Comparison of ENCODE assay signal across 8 mouse cellular contexts in the genomic region with DNA sequence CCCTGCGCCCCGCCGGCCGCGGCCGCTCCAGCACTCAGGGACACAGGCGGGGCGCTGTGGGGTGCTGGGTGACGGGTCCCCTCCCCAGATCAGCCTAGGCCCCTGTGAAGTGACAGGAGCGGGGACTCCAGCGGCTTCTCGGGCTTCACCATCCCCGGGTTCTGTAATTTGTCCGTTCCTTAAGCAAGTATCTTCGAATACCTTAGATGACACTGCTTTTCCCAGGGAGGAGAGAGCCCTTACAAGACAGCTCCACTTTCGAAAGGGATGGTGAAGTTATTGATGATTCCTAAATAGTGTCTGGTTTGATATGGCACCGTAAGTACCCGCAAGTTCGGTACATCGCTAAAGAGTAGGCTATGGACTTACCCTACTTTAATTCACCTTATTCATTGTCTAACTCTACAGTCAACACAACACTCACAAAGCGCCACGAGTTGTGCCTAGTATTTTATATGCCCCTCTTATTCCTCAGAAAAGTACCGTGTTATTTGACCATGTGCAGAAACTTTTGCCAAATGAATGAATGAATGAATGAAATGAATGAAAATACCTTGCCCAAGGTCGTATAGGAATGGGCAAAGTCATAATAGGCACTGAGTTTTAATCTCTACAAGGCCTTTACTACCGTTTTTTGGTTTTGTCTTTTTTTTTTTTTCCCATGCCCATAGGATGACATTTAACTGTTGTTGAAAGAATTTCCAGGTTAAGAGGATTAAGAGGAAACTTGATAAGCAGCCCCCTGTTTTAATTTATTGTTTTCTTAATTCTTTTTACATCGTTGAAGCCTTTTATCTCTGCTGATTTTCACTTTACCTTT. TPM values are rescaled to one million over a fixed set of nuclear protein-coding genes. Genes with fewer than 3 reads are reported as not detected.
DNase-seq lines count a peak whose midpoint lies in the region; ATAC-seq and TF ChIP-seq lines count a peak whose summit lies in the region.

No protein-coding gene starts in this region.

- no peak for DNase-seq in kidney, adult 11 months
- DNase-seq in MEL (ENCODE audit: low read depth, low spot score), result peak; percentile 66
- no peak for DNase-seq in forebrain, embryonic 11.5 days (ENCODE audit: low spot score)
- no peak for DNase-seq in adrenal gland, adult (ENCODE audit: inconsistent age in 2 of 2, low spot score in 1 of 2)
- no peak for DNase-seq in gastrocnemius, postnatal 25 days
- no peak for DNase-seq in kidney, adult 8-10 months

- H3K4me3 ChIP-seq in kidney, embryonic 16.5 days (ENCODE audit: low read length), result peak overlapping the region; percentile 95
- peak overlapping the region; percentile 87 to 94 for H3K4me3 ChIP-seq in MEL (ENCODE audit: control insufficient read depth in 1 of 2, insufficient read depth in 1 of 2, low read depth in 2 of 2, low read length in 2 of 2)
- peak overlapping the region; percentile 72 for H3K4me3 ChIP-seq in forebrain, embryonic 11.5 days (ENCODE audit: low read depth, low read length)
- peak overlapping the region; percentile 87 for H3K4me3 ChIP-seq in liver, embryonic 12.5 days

- TF ChIP-seq POLR2A in MEL (IDR thresholded peaks at IDR 0.05; ENCODE audit: control insufficient read depth in 1 of 2, insufficient read depth in 1 of 2, low read depth in 1 of 2, low read length in 2 of 2, poor library complexity in 1 of 2), result no peak

- H3K9me3 ChIP-seq in kidney, embryonic 16.5 days (ENCODE audit: low read length), result no peaks in the 10 kb centered on the region
- no peaks in the 10 kb centered on the region for H3K9me3 ChIP-seq in MEL (replicated peaks; ENCODE audit: insufficient read depth, low read length)
- H3K9me3 ChIP-seq in forebrain, embryonic 11.5 days (ENCODE audit: control insufficient read depth, low read length), result no peaks in the 10 kb centered on the region
- H3K9me3 ChIP-seq in liver, embryonic 12.5 days (replicated peaks), result no peaks in the 10 kb centered on the region

- H3K27ac ChIP-seq in kidney, embryonic 16.5 days (ENCODE audit: low read length), result peak overlapping the region; percentile 99
- H3K27ac ChIP-seq in MEL (ENCODE audit: control insufficient read depth, low read depth, low read length), result peak overlapping the region; percentile 92
- H3K27ac ChIP-seq in forebrain, embryonic 11.5 days (ENCODE audit: low read depth, low read length), result peak overlapping the region; percentile 96
- H3K27ac ChIP-seq in liver, embryonic 12.5 days, result peak overlapping the region; percentile 97

- H3K36me3 ChIP-seq in kidney, embryonic 16.5 days (ENCODE audit: insufficient read depth, low read length), result peaks cover 3% of the 10 kb centered on the region; the same call in 1 of the 2 replicates
- H3K36me3 ChIP-seq in MEL (ENCODE audit: control insufficient read depth in 1 of 2, insufficient read depth in 2 of 2, low read length in 2 of 2), result peaks cover 4 to 18% of the 10 kb centered on the region in 2 experiments
- H3K36me3 ChIP-seq in forebrain, embryonic 11.5 days (ENCODE audit: control insufficient read depth, insufficient read depth, low read length), result no peaks in the 10 kb centered on the region
- peaks cover 14% of the 10 kb centered on the region for H3K36me3 ChIP-seq in liver, embryonic 12.5 days

- H3K4me1 ChIP-seq in kidney, embryonic 16.5 days (ENCODE audit: insufficient read depth, low read length), result peaks cover 18% of the 10 kb centered on the region
- H3K4me1 ChIP-seq in MEL (ENCODE audit: control insufficient read depth in 1 of 2, insufficient read depth in 2 of 2, low read length in 2 of 2), result peaks cover 0 to 5% of the 10 kb centered on the region in 2 experiments; a peak in 2 of 4 replicates
- peaks cover 4% of the 10 kb centered on the region; the same call in 1 of the 2 replicates for H3K4me1 ChIP-seq in forebrain, embryonic 11.5 days (replicated peaks; ENCODE audit: control insufficient read depth, insufficient read depth, low read length)
- peaks cover 33% of the 10 kb centered on the region for H3K4me1 ChIP-seq in liver, embryonic 12.5 days

- WGBS in kidney, embryonic 16.5 days, result 3% methylated on average over 26 of the region's 26 CpGs
- WGBS in forebrain, embryonic 11.5 days, result 3% methylated on average over 26 of the region's 26 CpGs
- WGBS in liver, embryonic 12.5 days (ENCODE audit: insufficient replicate concordance), result 3% methylated on average over 26 of the region's 26 CpGs

- no peaks in the 10 kb centered on the region for H3K27me3 ChIP-seq in kidney, embryonic 16.5 days (ENCODE audit: insufficient read depth, low read length)
- H3K27me3 ChIP-seq in MEL (ENCODE audit: control insufficient read depth in 1 of 2, insufficient read depth in 2 of 2, low read length in 2 of 2), result no peaks in the 10 kb centered on the region
- H3K27me3 ChIP-seq in forebrain, embryonic 11.5 days (ENCODE audit: control insufficient read depth, insufficient read depth, low read length), result no peaks in the 10 kb centered on the region
- H3K27me3 ChIP-seq in liver, embryonic 12.5 days (replicated peaks), result no peaks in the 10 kb centered on the region

- TF ChIP-seq RAD21 in MEL (IDR thresholded peaks at IDR 0.05; ENCODE audit: low read depth, low read length), result no peak; the same call in 1 of the 2 replicates

- peaks cover 34% of the 10 kb centered on the region for H3K79me2 ChIP-seq in MEL (ENCODE audit: control insufficient read depth, insufficient read depth, low read length, poor library complexity)

- H3K4me2 ChIP-seq in kidney, embryonic 16.5 days (replicated peaks; ENCODE audit: low read depth, low read length), result peak overlapping the region; percentile 74
- H3K4me2 ChIP-seq in forebrain, embryonic 11.5 days (ENCODE audit: low read depth, low read length, severe bottlenecking), result peak overlapping the region; percentile 88
- H3K4me2 ChIP-seq in liver, embryonic 12.5 days, result peak overlapping the region; percentile 97

- no peak; a peak in 1 of 4 replicates for TF ChIP-seq EP300 in MEL (IDR thresholded peaks at IDR 0.05; ENCODE audit: low read depth in 1 of 2, low read length in 2 of 2)

- H3K9ac ChIP-seq in kidney, embryonic 16.5 days (replicated peaks; ENCODE audit: low read length), result peak overlapping the region; percentile 99
- peak overlapping the region; percentile 99 for H3K9ac ChIP-seq in MEL (ENCODE audit: control insufficient read depth, low read depth, low read length, poor library complexity, severe bottlenecking)
- H3K9ac ChIP-seq in forebrain, embryonic 11.5 days (ENCODE audit: low read length), result peak overlapping the region; percentile 98
- peak overlapping the region; percentile 96 for H3K9ac ChIP-seq in liver, embryonic 12.5 days

- no peak for ATAC-seq in kidney, embryonic 16.5 days (ENCODE audit: low FRiP score, low TSS enrichment)
- ATAC-seq in forebrain, embryonic 11.5 days (replicated peaks; ENCODE audit: low FRiP score), result peak; percentile 2
- peak; percentile 12 for ATAC-seq in liver, embryonic 12.5 days

- no peak for TF ChIP-seq CTCF in MEL (IDR thresholded peaks at IDR 0.05 in 2 of 3, conservative IDR thresholded peaks at IDR 0.05 in 1 of 3; ENCODE audit: control insufficient read depth in 1 of 3, insufficient read depth in 1 of 3, low read depth in 2 of 3, low read length in 3 of 3, poor library complexity in 1 of 3, severe bottlenecking in 1 of 3)

TF ChIP-seq in MEL, 35 proteins besides CTCF, POLR2A, EP300 and RAD21:
- TF ChIP-seq E2F4 (IDR thresholded peaks at IDR 0.05; ENCODE audit: borderline replicate concordance, low read depth, low read length), result no peak
- TF ChIP-seq TCF12 (IDR thresholded peaks at IDR 0.05; ENCODE audit: low read depth, low read length), result 0 out of 2 replicates have a peak, but pooled peaks have one; percentile 20
- TF ChIP-seq GATA1 (IDR thresholded peaks at IDR 0.05; ENCODE audit: low read depth, low read length), result no peak; the same call in 1 of the 2 replicates
- TF ChIP-seq SIN3A (IDR thresholded peaks at IDR 0.05; ENCODE audit: low read length), result peak; percentile 58
- TF ChIP-seq MAX (IDR thresholded peaks at IDR 0.05; ENCODE audit: low read length), result 0 out of 2 replicates have a peak, but pooled peaks have one; percentile 26
- TF ChIP-seq ZNF384 (IDR thresholded peaks at IDR 0.05; ENCODE audit: low read depth, low read length), result peak; percentile 45; the same call in 1 of the 2 replicates
- TF ChIP-seq POLR2AphosphoS5 (IDR thresholded peaks at IDR 0.05; ENCODE audit: borderline replicate concordance, low read depth, low read length), result 0 out of 2 replicates have a peak, but pooled peaks have one; percentile 28

RNA-seq across cellular contexts. Expression of gene Dnajb14, which starts 0.8 kb away (rescaled TPM):
- polyA plus RNA-seq in kidney, embryonic 16.5 days (2015; fragmentation: Nextera tagmentation; extraction: Ambion mirVana), result 6.3 and 7.6 TPM in 2 replicates
- 4.2 and 4.4 TPM in 2 replicates for total RNA-seq in MEL (2012; rRNA removed)
- polyA plus RNA-seq in MEL (2012; ENCODE audit: insufficient read depth in 1 of 2, insufficient read length in 2 of 2, low read depth in 1 of 2, low replicate concordance in 2 of 2, missing spikeins in 1 of 2), result 1 to 10 TPM in 1 of 2 experiments, not detected in 1; 6.1 TPM
- 10.7 and 11.2 TPM in 2 replicates for polyA plus RNA-seq in forebrain, embryonic 11.5 days (2014; fragmentation: Nextera tagmentation; extraction: Ambion mirVana)
- polyA plus RNA-seq in liver, embryonic 12.5 days (2016; fragmentation: Nextera tagmentation; extraction: Ambion mirVana), result 6.5 TPM in 2 replicates
- total RNA-seq in gastrocnemius, postnatal 25 days (2021), result 1 to 10 TPM; 6.1 to 7.8 TPM

RNA-seq across cellular contexts. Expression of gene H2afz, which starts 4.0 kb away (rescaled TPM):
- polyA plus RNA-seq in kidney, embryonic 16.5 days (2015; fragmentation: Nextera tagmentation; extraction: Ambion mirVana), result 1,893 and 1,900 TPM in 2 replicates
- total RNA-seq in MEL (2012; rRNA removed), result 1,732 and 2,078 TPM in 2 replicates
- polyA plus RNA-seq in MEL (2012; ENCODE audit: insufficient read depth in 1 of 2, insufficient read length in 2 of 2, low read depth in 1 of 2, low replicate concordance in 2 of 2, missing spikeins in 1 of 2), result 1,000 to 10,000 TPM; 1,006 to 3,472 TPM
- 3,092 and 3,427 TPM in 2 replicates for polyA plus RNA-seq in forebrain, embryonic 11.5 days (2014; fragmentation: Nextera tagmentation; extraction: Ambion mirVana)
- polyA plus RNA-seq in liver, embryonic 12.5 days (2016; fragmentation: Nextera tagmentation; extraction: Ambion mirVana), result 1,584 and 1,643 TPM in 2 replicates
- total RNA-seq in gastrocnemius, postnatal 25 days (2021), result 10 to 100 TPM; 73.1 to 80.4 TPM

RNA-seq across cellular contexts. Expression of gene Lamtor3, which starts 50.0 kb away (rescaled TPM):
- 118 and 125 TPM in 2 replicates for polyA plus RNA-seq in kidney, embryonic 16.5 days (2015; fragmentation: Nextera tagmentation; extraction: Ambion mirVana)
- total RNA-seq in MEL (2012; rRNA removed), result 73.3 and 77.5 TPM in 2 replicates
- 10 to 100 TPM in 1 of 2 experiments, not detected in 1; 88.3 TPM for polyA plus RNA-seq in MEL (2012; ENCODE audit: insufficient read depth in 1 of 2, insufficient read length in 2 of 2, low read depth in 1 of 2, low replicate concordance in 2 of 2, missing spikeins in 1 of 2)
- 102 and 107 TPM in 2 replicates for polyA plus RNA-seq in forebrain, embryonic 11.5 days (2014; fragmentation: Nextera tagmentation; extraction: Ambion mirVana)
- polyA plus RNA-seq in liver, embryonic 12.5 days (2016; fragmentation: Nextera tagmentation; extraction: Ambion mirVana), result 72.6 and 77.5 TPM in 2 replicates
- total RNA-seq in gastrocnemius, postnatal 25 days (2021), result 10 to 100 TPM; 48.5 to 55.8 TPM
